9 mouse cellular contexts compared by ENCODE assay signal in genomic region chr7:76354510-76354909, GRCm38 (mm10).
A peak's percentile ranks its signal among the peaks of the same experiment; 100 is the strongest.
DNase-seq lines count a peak whose midpoint lies in the region; ATAC-seq and TF ChIP-seq lines count a peak whose summit lies in the region.
"Had no signal": no experiment of that assay in that cellular context is flagged by ENCODE, and none has a peak within 500 bp of the region (broad histone marks: within the 10 kb centered on the region; RNA-seq: fewer than 3 reads in every experiment).

No protein-coding gene starts in this region.

- peak; percentile 58 for TF ChIP-seq CTCF in Patski (IDR thresholded peaks at IDR 0.05)

- POLR2A ChIA-PET in Patski (lab: Charles Lee), result no interaction called here

- no peak for ATAC-seq in Patski

- CTCF ChIA-PET in Patski (lab: Charles Lee), result interaction anchor here (2.0 kb wide), 1 partner anchor 15 kb away, joined by 6 read pairs; no protein-coding TSS in a partner anchor

- DNase-seq in adrenal gland, adult 2 months, result peak; percentile 38
- no peak for DNase-seq in adrenal gland, postnatal 4 days (ENCODE audit: low spot score in 2 of 2)
- DNase-seq in layer of hippocampus, adult 11-12 months (ENCODE audit: low spot score), result peak; percentile 57
- DNase-seq in layer of hippocampus, adult 8-10 months (ENCODE audit: low spot score in 2 of 2), result no peak
- no peak for DNase-seq in Patski (ENCODE audit: low read depth, low spot score)
- peak; percentile 30 for DNase-seq in hindlimb bud, embryonic 11.5 days (ENCODE audit: extremely low spot score, low read depth, low spot score)
- DNase-seq in lung, postnatal 25 days (ENCODE audit: low spot score), result peak; percentile 38
- no peak for DNase-seq in ovary, postnatal 36 days (ENCODE audit: low spot score)

- in situ Hi-C loops in Patski (cut with MboI; ENCODE audit: low pct_unique_long_range_greater_than_20kb), result loop anchor here (10.0 kb wide), 1 partner anchor 430 kb away; no protein-coding TSS in a partner anchor

- no peaks in the 10 kb centered on the region for H3K27me3 ChIP-seq in Patski
- H3K27me3 ChIP-seq: lung, embryonic 15.5 days had no signal

Comparison
In these comparisons a context has a peak if more than half of its experiments do, and no peak if none do; other contexts are left out.
1. DNase-seq: peak in adrenal gland, adult 2 months (single experiment), layer of hippocampus, adult 11-12 months (single experiment), hindlimb bud, embryonic 11.5 days (single experiment) and lung, postnatal 25 days (single experiment); none in adrenal gland, postnatal 4 days (0 of 2), layer of hippocampus, adult 8-10 months (0 of 2), Patski (single experiment) and ovary, postnatal 36 days (single experiment).